Mouse (Mus musculus): Measurements from ENCODE around the gene Hbb-bh1. TPM values are rescaled to one million over a fixed set of nuclear protein-coding genes. Genes with fewer than 3 reads are reported as not detected.
"Not testable (repeated sequence)": the region's sequence is repeated elsewhere in the genome, so short reads cannot be mapped to it uniquely, and the experiment has no call there.

The Hbb-bh1 gene
- not detected in 2 replicates for total RNA-seq (2015; ENCODE audit: low replicate concordance)
- total RNA-seq (2017; ENCODE audit: low replicate concordance) = not detected in 2 replicates

GRCm38 (mm10) chr7:103843034-103843433 is at the start of gene Hbb-bh1:
Gene Hbb-bh1, minus strand, starts transcription at chr7:103843164.
- ATAC-seq (replicated peaks; ENCODE audit: low FRiP score, poor library complexity, severe bottlenecking) = no peak

GRCm38 (mm10) chr7:103886152-103886551 is 43.2 kb upstream of the Hbb-bh1 start, which contains the start of gene Olfr66:
Gene Olfr66, minus strand, starts transcription at chr7:103886252.
- no peak for ATAC-seq (replicated peaks; ENCODE audit: low FRiP score, poor library complexity, severe bottlenecking)

GRCm38 (mm10) chr7:103877093-103877492 is 34.1 kb upstream of the Hbb-bh1 start:
- ATAC-seq (replicated peaks; ENCODE audit: low FRiP score, poor library complexity, severe bottlenecking) = peak; percentile 81

- ATAC-seq (replicated peaks; ENCODE audit: low FRiP score, poor library complexity, severe bottlenecking) = 0 out of 2 replicates have a peak, but pooled peaks have one; percentile 20
Observed at GRCm38 (mm10) chr7:103874451-103874850, 31.5 kb upstream of the Hbb-bh1 start.

- ATAC-seq (replicated peaks; ENCODE audit: low FRiP score, poor library complexity, severe bottlenecking) = 0 out of 2 replicates have a peak, but pooled peaks have one; percentile 16
Observed at GRCm38 (mm10) chr7:103873064-103873463, 30.1 kb upstream of the Hbb-bh1 start.

- peak; percentile 83 for ATAC-seq (replicated peaks; ENCODE audit: low FRiP score, poor library complexity, severe bottlenecking)
Observed at GRCm38 (mm10) chr7:103870667-103871066, 27.7 kb upstream of the Hbb-bh1 start.

GRCm38 (mm10) chr7:103865716-103866115 is 22.8 kb upstream of the Hbb-bh1 start:
- peak; percentile 75 for ATAC-seq (replicated peaks; ENCODE audit: low FRiP score, poor library complexity, severe bottlenecking)

GRCm38 (mm10) chr7:103861531-103861930 is 18.6 kb upstream of the Hbb-bh1 start:
- no peak for ATAC-seq (replicated peaks; ENCODE audit: low FRiP score, poor library complexity, severe bottlenecking)

- ATAC-seq (replicated peaks; ENCODE audit: low FRiP score, poor library complexity, severe bottlenecking) = peak; percentile 67
Observed at GRCm38 (mm10) chr7:103860855-103861254, 17.9 kb upstream of the Hbb-bh1 start.

GRCm38 (mm10) chr7:103859076-103859475 is 16.1 kb upstream of the Hbb-bh1 start:
- peak; percentile 83 for ATAC-seq (replicated peaks; ENCODE audit: low FRiP score, poor library complexity, severe bottlenecking)

GRCm38 (mm10) chr7:103854669-103855068 is 11.7 kb upstream of the Hbb-bh1 start:
- ATAC-seq (replicated peaks; ENCODE audit: low FRiP score, poor library complexity, severe bottlenecking) = peak; percentile 50

- no peak for ATAC-seq (replicated peaks; ENCODE audit: low FRiP score, poor library complexity, severe bottlenecking)
Observed at GRCm38 (mm10) chr7:103853090-103853489, 10.1 kb upstream of the Hbb-bh1 start, which contains the start of gene Hbb-y. Gene Hbb-y, minus strand, starts transcription at chr7:103853216.

GRCm38 (mm10) chr7:103844525-103845325 is 1.8 kb upstream of the Hbb-bh1 start:
- no peak for ATAC-seq (replicated peaks; ENCODE audit: low FRiP score, poor library complexity, severe bottlenecking)

- ATAC-seq (replicated peaks; ENCODE audit: low FRiP score, poor library complexity, severe bottlenecking) = peak; percentile 57
Observed at GRCm38 (mm10) chr7:103840268-103840667, 2.7 kb downstream of the Hbb-bh1 start, which contains the start of gene Hbb-bh2. Gene Hbb-bh2, minus strand, starts transcription at chr7:103840520.

GRCm38 (mm10) chr7:103827808-103828207 is 15.2 kb downstream of the Hbb-bh1 start, which contains the start of gene Hbb-bs:
Gene Hbb-bs, minus strand, starts transcription at chr7:103828096.
- peak; percentile 70 for ATAC-seq (replicated peaks; ENCODE audit: low FRiP score, poor library complexity, severe bottlenecking)

- not testable (repeated sequence) for ATAC-seq (replicated peaks; ENCODE audit: low FRiP score, poor library complexity, severe bottlenecking)
Observed at GRCm38 (mm10) chr7:103827139-103827538, 15.8 kb downstream of the Hbb-bh1 start.

GRCm38 (mm10) chr7:103826255-103826887 is 16.6 kb downstream of the Hbb-bh1 start:
- peak; percentile 48 for ATAC-seq (replicated peaks; ENCODE audit: low FRiP score, poor library complexity, severe bottlenecking)

GRCm38 (mm10) chr7:103825536-103826254 is 17.3 kb downstream of the Hbb-bh1 start:
- peak; percentile 62 for ATAC-seq (replicated peaks; ENCODE audit: low FRiP score, poor library complexity, severe bottlenecking)

GRCm38 (mm10) chr7:103824597-103824996 is 18.4 kb downstream of the Hbb-bh1 start:
- ATAC-seq (replicated peaks; ENCODE audit: low FRiP score, poor library complexity, severe bottlenecking) = no peak

GRCm38 (mm10) chr7:103815085-103815484 is 27.9 kb downstream of the Hbb-bh1 start:
- not testable (repeated sequence) for ATAC-seq (replicated peaks; ENCODE audit: low FRiP score, poor library complexity, severe bottlenecking)

All from erythroid progenitor cell, adult 5-6 weeks (primary cell).